Mouse (Mus musculus) liver, postnatal 0 days (tissue): ENCODE data around the gene Cipc. TPM values are rescaled to one million over a fixed set of nuclear protein-coding genes. Genes with fewer than 3 reads are reported as not detected.

Experiments used
- ATAC-seq: fragments of 200-750 bp; cut with Nextera tagmentation; 2 replicates; pipeline ENCODE4 v1.8.0; 2017; ENCODE audit warnings: mild to moderate bottlenecking, moderate library complexity
- DNase-seq: peaks from one replicate; pipeline ENCODE4 v3.0.0-alpha.2; 2016
- H3K27ac ChIP-seq: fragments of 300-500 bp; sonication (generic); 2 replicates; pipeline ENCODE4 v1.5.1; 2014; ENCODE audit warnings: antibody characterized with exemption, moderate library complexity, mild to moderate bottlenecking, low read depth
- H3K27me3 ChIP-seq: fragments of 300-500 bp; sonication (generic); 2 replicates; pipeline ENCODE4 v1.6.1; 2014; ENCODE audit warnings: low read length, control low read depth, mixed read lengths; ENCODE audit not compliant: insufficient read depth
- H3K36me3 ChIP-seq: fragments of 300-500 bp; sonication (generic); replicated peaks from 2 replicates; pipeline ENCODE4 v1.6.1; 2014; ENCODE audit warnings: mild to moderate bottlenecking, control low read depth, low read length, moderate library complexity, mixed read lengths; ENCODE audit not compliant: insufficient read depth
- H3K4me1 ChIP-seq: fragments of 300-500 bp; sonication (generic); 2 replicates; pipeline ENCODE4 v1.6.1; 2014; ENCODE audit warnings: antibody characterized with exemption, mild to moderate bottlenecking, control low read depth; ENCODE audit not compliant: insufficient read depth
- H3K4me2 ChIP-seq: fragments of 300-500 bp; sonication (generic); 2 replicates; pipeline ENCODE4 v1.6.1; 2014; ENCODE audit warnings: low read depth, mild to moderate bottlenecking, low read length, moderate library complexity, mixed read lengths
- H3K4me3 ChIP-seq: fragments of 300-500 bp; sonication (generic); 2 replicates; pipeline ENCODE4 v1.5.1; 2014; ENCODE audit warnings: low read depth, low read length
- H3K9ac ChIP-seq: fragments of 300-500 bp; sonication (generic); replicated peaks from 2 replicates; pipeline ENCODE4 v1.6.1; 2014; ENCODE audit warnings: mild to moderate bottlenecking, moderate library complexity
- H3K9me3 ChIP-seq: fragments of 300-500 bp; sonication (generic); 2 replicates; pipeline ENCODE4 v1.6.1; 2016; ENCODE audit warnings: mild to moderate bottlenecking, control low read depth, low read length, mixed read lengths
- CTCF ChIP-seq: sonication (generic); IDR thresholded peaks from 2 replicates; pipeline ENCODE4 v1.5.1; 2016; ENCODE audit warnings: antibody characterized with exemption, low read depth
- EP300 ChIP-seq: IDR thresholded peaks from 2 replicates; pipeline ENCODE4 v1.6.1; 2016; ENCODE audit warnings: antibody characterized with exemption, low read depth, mild to moderate bottlenecking
- WGBS: fragments of 180-500 bp; shearing (Covaris S2); extraction: QIAGEN DNeasy Blood & Tissue Kit; methylation state at CpG from one replicate; pipeline ENCODE4 v1.1.7; 2014; ENCODE audit not compliant: insufficient replicate concordance; 5-methylcytosine and 5-hydroxymethylcytosine counted together
- polyA plus RNA-seq: library from polyadenylated mRNA; unstranded; fragments of >200 nt; fragmentation: Nextera tagmentation; extraction: Ambion mirVana; gene quantifications from 2 replicates; pipeline ENCODE4 v1.2.1, GENCODE M21; 2015

The Cipc gene
- polyA plus RNA-seq, 1 experiment from 2014 or later = 4.7 TPM

GRCm38 (mm10) chr12:86983470-86984193 lies 36.8 kb downstream of the Cipc start:
- no peak for ATAC-seq
- Histone ChIP-seq H3K9ac (no peak overlapping the region), H3K4me2 (no peak overlapping the region), H3K9me3 (no peaks in the 10 kb centered on the region), H3K4me3 (no peak overlapping the region), H3K27me3 (peaks cover 34% of the 10 kb centered on the region), H3K4me1 (no peaks in the 10 kb centered on the region), H3K27ac (no peak overlapping the region), H3K36me3 (no peaks in the 10 kb centered on the region)
- DNase-seq = peak; percentile 70
- no peak for TF ChIP-seq EP300
- TF ChIP-seq CTCF = no peak
- WGBS = 4% methylated on average over 26 of the region's 28 CpGs

GRCm38 (mm10) chr12:86984194-86984555 lies 37.3 kb downstream of the Cipc start:
- no peak for ATAC-seq
- TF ChIP-seq EP300 (no peak), CTCF (no peak)
- 14% methylated on average over 6 of the region's 6 CpGs for WGBS
- Histone ChIP-seq H3K27ac (no peak overlapping the region), H3K27me3 (peaks cover 40% of the 10 kb centered on the region), H3K4me2 (no peak overlapping the region), H3K9ac (no peak overlapping the region), H3K36me3 (no peaks in the 10 kb centered on the region), H3K9me3 (no peaks in the 10 kb centered on the region), H3K4me1 (no peaks in the 10 kb centered on the region), H3K4me3 (no peak overlapping the region)
- peak; percentile 56 for DNase-seq

GRCm38 (mm10) chr12:86986562-86986961 lies 39.7 kb downstream of the Cipc start:
- WGBS = 62% methylated on average over 4 of the region's 4 CpGs
- H3K4me2 ChIP-seq = no peak overlapping the region
- TF ChIP-seq EP300 (no peak), CTCF (no peak)
- H3K9me3 ChIP-seq = no peaks in the 10 kb centered on the region
- H3K36me3 ChIP-seq = no peaks in the 10 kb centered on the region
- no peak overlapping the region for H3K4me3 ChIP-seq
- ATAC-seq (no peak), DNase-seq (no peak)
- H3K27ac ChIP-seq = no peak overlapping the region
- no peak overlapping the region for H3K9ac ChIP-seq
- peaks cover 55% of the 10 kb centered on the region for H3K27me3 ChIP-seq
- H3K4me1 ChIP-seq = peaks cover 3% of the 10 kb centered on the region; the same call in 1 of the 2 replicates

GRCm38 (mm10) chr12:86988227-86988626 lies 41.4 kb downstream of the Cipc start:
- H3K9me3 ChIP-seq = no peaks in the 10 kb centered on the region
- H3K9ac ChIP-seq = no peak overlapping the region
- 38% methylated on average over 16 of the region's 16 CpGs for WGBS
- H3K4me3 ChIP-seq = no peak overlapping the region
- ATAC-seq = no peak
- no peak for TF ChIP-seq EP300
- TF ChIP-seq CTCF = no peak
- no peak for DNase-seq
- H3K36me3 ChIP-seq = no peaks in the 10 kb centered on the region
- H3K27me3 ChIP-seq = peaks cover 52% of the 10 kb centered on the region
- H3K27ac ChIP-seq = no peak overlapping the region
- H3K4me2 ChIP-seq = no peak overlapping the region
- peaks cover 3% of the 10 kb centered on the region; the same call in 1 of the 2 replicates for H3K4me1 ChIP-seq

GRCm38 (mm10) chr12:86989378-86989777 lies 42.5 kb downstream of the Cipc start:
- H3K9ac ChIP-seq = no peak overlapping the region
- DNase-seq (no peak), ATAC-seq (no peak)
- no peaks in the 10 kb centered on the region for H3K36me3 ChIP-seq
- H3K27ac ChIP-seq = no peak overlapping the region
- H3K4me1 ChIP-seq = peaks cover 3% of the 10 kb centered on the region; the same call in 1 of the 2 replicates
- no peak overlapping the region for H3K4me3 ChIP-seq
- H3K27me3 ChIP-seq = peaks cover 42% of the 10 kb centered on the region
- no peak overlapping the region for H3K4me2 ChIP-seq
- no peaks in the 10 kb centered on the region for H3K9me3 ChIP-seq
- 15% methylated on average over 15 of the region's 15 CpGs for WGBS
- no peak for TF ChIP-seq EP300
- no peak for TF ChIP-seq CTCF

- Histone ChIP-seq H3K9me3 (no peaks in the 10 kb centered on the region), H3K9ac (no peak within 1 kb of the TSS), H3K27ac (no peak within 1 kb of the TSS), H3K4me2 (no peak within 1 kb of the TSS), H3K4me3 (no peak within 1 kb of the TSS), H3K27me3 (peaks cover 39% of the 10 kb centered on the region), H3K4me1 (peaks cover 3% of the 10 kb centered on the region; the same call in 1 of the 2 replicates), H3K36me3 (no peaks in the 10 kb centered on the region)
- ATAC-seq = peak; percentile 25; the same call in 1 of the 2 replicates
- no peak for TF ChIP-seq CTCF
- no peak for TF ChIP-seq EP300
- DNase-seq = peak; percentile 53
- WGBS = 5% methylated on average over 43 of the region's 68 CpGs
Observed at GRCm38 (mm10) chr12:86989890-86990754, 43.3 kb downstream of the Cipc start, which contains the start of gene Zdhhc22. Gene Zdhhc22 (minus strand): TSS chr12:86990430.
